Mouse (Mus musculus) midbrain, embryonic 10.5 days (tissue): ENCODE data around the gene Naa25. TPM values are rescaled to one million over a fixed set of nuclear protein-coding genes. Genes with fewer than 3 reads are reported as not detected.
A peak's percentile ranks its signal among the peaks of the same experiment; 100 is the strongest.

Experiments used
- DNase-seq: peaks from one replicate; pipeline ENCODE4 v3.0.0-alpha.2; 2017; ENCODE audit warnings: low spot score
- H3K27ac ChIP-seq: fragments of 300-500 bp; sonication (generic); replicated peaks from 2 replicates; pipeline ENCODE4 v1.5.1; 2016; ENCODE audit warnings: mild to moderate bottlenecking
- H3K27me3 ChIP-seq: fragments of 300-500 bp; sonication (generic); 2 replicates; pipeline ENCODE4 v1.6.1; 2016; ENCODE audit warnings: low read depth, mild to moderate bottlenecking; ENCODE audit not compliant: poor library complexity, severe bottlenecking
- H3K36me3 ChIP-seq: fragments of 300-500 bp; sonication (generic); 2 replicates; pipeline ENCODE4 v1.6.1; 2016; ENCODE audit warnings: mild to moderate bottlenecking, moderate library complexity
- H3K4me1 ChIP-seq: fragments of 300-500 bp; sonication (generic); 2 replicates; pipeline ENCODE4 v1.6.1; 2016
- H3K4me3 ChIP-seq: fragments of 300-500 bp; sonication (generic); 2 replicates; pipeline ENCODE4 v1.5.1; 2016; ENCODE audit warnings: mild to moderate bottlenecking, moderate library complexity
- H3K9me3 ChIP-seq: fragments of 300-500 bp; sonication (generic); replicated peaks from 2 replicates; pipeline ENCODE4 v1.6.1; 2016; ENCODE audit warnings: mild to moderate bottlenecking
- WGBS: fragments of 180-500 bp; shearing (Covaris S2); methylation state at CpG from one replicate; pipeline ENCODE4 v1.1.7; 2016; 5-methylcytosine and 5-hydroxymethylcytosine counted together
- polyA plus RNA-seq: library from polyadenylated mRNA; unstranded; fragments of >200 nt; fragmentation: Nextera tagmentation; extraction: Ambion mirVana; gene quantifications from 2 replicates; pipeline ENCODE4 v1.2.1, GENCODE M21; 2016

Naa25 gene
- polyA plus RNA-seq, 1 experiment from 2014 or later, result 54.7 TPM

DNA sequence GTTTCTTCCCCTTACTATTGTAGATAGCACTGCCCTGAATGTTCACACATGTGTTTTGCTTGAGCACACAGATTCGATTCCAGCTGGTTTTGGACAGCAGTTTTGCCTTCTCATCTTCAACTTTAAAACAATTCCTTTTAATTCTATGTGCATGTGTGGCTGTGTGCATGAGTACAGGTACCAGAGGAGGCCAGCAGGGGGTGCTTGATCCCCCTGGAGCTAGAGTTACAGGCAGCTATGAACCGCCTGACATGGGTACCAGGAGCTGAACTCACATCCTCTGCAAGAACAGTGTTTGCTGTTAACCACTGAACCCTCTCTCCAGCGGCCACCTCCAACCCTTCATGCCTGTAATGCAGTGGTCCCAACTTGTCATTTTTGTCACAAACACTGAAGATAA, 50.7 kb downstream of the Naa25 start:
- peaks cover 70% of the 10 kb centered on the region for H3K36me3 ChIP-seq
- H3K9me3 ChIP-seq, result no peaks in the 10 kb centered on the region
- H3K4me3 ChIP-seq, result no peak overlapping the region
- peaks cover 26% of the 10 kb centered on the region for H3K4me1 ChIP-seq
- no peak overlapping the region for H3K27ac ChIP-seq
- DNase-seq, result no peak
- WGBS, result 95% methylated on average over 3 of the region's 3 CpGs
- H3K27me3 ChIP-seq, result no peaks in the 10 kb centered on the region

- Histone ChIP-seq H3K36me3 (peaks cover 55% of the 10 kb centered on the region), H3K27ac (no peak overlapping the region), H3K4me1 (peaks cover 30% of the 10 kb centered on the region), H3K27me3 (no peaks in the 10 kb centered on the region), H3K4me3 (no peak overlapping the region), H3K9me3 (no peaks in the 10 kb centered on the region)
- WGBS, result 71% methylated on average over 6 of the region's 6 CpGs
- peak; percentile 25 for DNase-seq
Observed at GRCm38 (mm10) chr5:121449976-121450375, 52.2 kb downstream of the Naa25 start.

DNA sequence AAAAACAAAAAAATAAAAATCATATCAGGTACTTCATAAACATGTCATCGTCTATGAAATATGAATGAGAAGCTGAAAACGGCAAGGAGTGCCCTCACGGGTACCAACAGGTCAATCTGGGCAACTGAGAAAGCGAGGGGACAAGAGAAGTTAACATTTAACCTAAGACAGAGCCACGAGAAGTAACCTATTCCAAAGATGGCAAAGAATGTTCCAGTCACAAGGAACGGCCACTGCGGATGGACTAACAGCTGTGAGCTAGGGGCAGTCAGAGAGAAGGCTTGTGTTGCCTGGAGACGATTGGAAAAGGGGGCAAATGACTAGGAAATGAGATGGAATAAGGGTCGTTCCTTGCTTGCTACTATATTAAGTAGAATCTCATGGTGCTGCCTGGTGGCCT, 52.7 kb downstream of the Naa25 start:
- no peak for DNase-seq
- Histone ChIP-seq H3K4me1 (peaks cover 30% of the 10 kb centered on the region), H3K4me3 (peak overlapping the region; percentile 87; the same call in 1 of the 2 replicates), H3K9me3 (no peaks in the 10 kb centered on the region), H3K27ac (no peak overlapping the region), H3K27me3 (no peaks in the 10 kb centered on the region), H3K36me3 (peaks cover 50% of the 10 kb centered on the region)
- 88% methylated on average over 9 of the region's 9 CpGs for WGBS

DNA sequence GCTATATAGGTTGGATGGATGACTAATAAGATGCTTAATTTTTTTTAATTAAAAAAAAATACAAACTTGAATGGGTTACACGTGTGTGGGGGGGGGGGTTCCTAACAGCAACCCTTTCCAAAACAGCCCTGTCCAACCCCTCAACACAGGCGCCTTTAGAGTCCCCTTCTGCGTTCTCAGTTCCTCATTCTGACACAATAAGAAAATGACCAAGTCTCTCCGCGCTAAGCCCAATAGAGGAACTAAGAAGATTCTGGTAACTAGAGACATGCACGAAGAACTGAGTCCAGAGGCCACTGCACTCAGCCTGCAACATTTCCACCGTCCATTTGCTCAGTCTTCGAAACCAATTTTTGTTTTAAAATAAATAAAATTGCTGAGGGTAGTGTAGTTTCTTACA, 53.5 kb downstream of the Naa25 start:
- H3K4me1 ChIP-seq, result peaks cover 30% of the 10 kb centered on the region
- H3K27me3 ChIP-seq, result no peaks in the 10 kb centered on the region
- WGBS, result 38% methylated on average over 8 of the region's 8 CpGs
- peaks cover 43% of the 10 kb centered on the region for H3K36me3 ChIP-seq
- peak; percentile 17 for DNase-seq
- H3K9me3 ChIP-seq, result no peaks in the 10 kb centered on the region
- peak overlapping the region; percentile 97 for H3K27ac ChIP-seq
- peak overlapping the region; percentile 87 for H3K4me3 ChIP-seq

- Histone ChIP-seq H3K27ac (peak within 1 kb of the TSS; percentile 97), H3K9me3 (no peaks in the 10 kb centered on the region), H3K4me1 (peaks cover 30% of the 10 kb centered on the region), H3K4me3 (peak within 1 kb of the TSS; percentile 87), H3K27me3 (no peaks in the 10 kb centered on the region), H3K36me3 (peaks cover 38% of the 10 kb centered on the region)
- peak; percentile 56 for DNase-seq
- WGBS, result under 1% methylated on average over 17 of the region's 17 CpGs
Observed at GRCm38 (mm10) chr5:121451644-121452025, 53.9 kb downstream of the Naa25 start, which contains the start of gene Tmem116. Gene Tmem116, plus strand, starts transcription at chr5:121451893.

DNA sequence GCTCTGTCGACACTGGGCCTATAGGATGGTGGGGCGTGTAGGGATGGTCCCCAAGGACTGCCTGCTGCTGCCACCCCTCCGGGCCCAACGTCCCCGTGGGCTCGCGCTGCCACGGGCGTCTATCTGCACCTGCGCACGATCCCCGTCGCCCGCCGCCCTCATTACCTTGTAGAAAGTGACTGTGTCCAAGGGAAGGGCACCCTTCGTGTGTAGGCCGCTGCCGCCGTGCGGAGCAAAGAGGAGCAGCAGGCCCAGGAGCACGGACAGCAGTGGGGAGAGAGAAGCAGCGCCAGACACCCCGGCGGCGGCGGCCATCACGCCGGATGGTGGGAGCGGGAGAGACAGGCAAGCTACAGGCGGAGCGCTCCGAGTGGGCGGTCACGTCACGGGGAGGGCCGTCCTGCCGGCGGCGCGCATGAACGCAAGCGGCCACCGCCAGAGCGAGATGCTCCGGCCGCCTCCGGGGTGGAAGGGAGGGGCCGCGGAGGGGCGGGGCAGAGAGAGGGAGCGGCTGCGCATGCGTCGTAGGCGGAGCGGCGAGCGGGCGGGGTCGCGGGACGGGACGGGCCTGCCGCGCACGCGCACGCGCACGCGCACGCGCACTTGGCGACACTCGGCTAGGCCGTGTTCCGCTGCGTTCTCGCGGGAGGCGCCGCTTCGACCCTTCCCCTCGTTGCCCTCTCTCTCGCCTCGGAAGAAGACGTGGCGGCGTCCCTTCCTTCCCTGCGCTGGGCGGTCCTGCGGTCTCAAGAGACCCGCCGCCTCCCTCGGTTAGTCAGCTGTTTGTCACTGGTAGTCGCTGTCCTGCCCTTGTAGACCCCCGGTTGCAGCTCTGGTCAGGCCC, 54.5 kb downstream of the Naa25 start, which contains the start of gene Erp29:
Gene Erp29, minus strand, starts transcription at position 481 of the 844 bp plus-strand sequence.
- Histone ChIP-seq H3K4me1 (peaks cover 30% of the 10 kb centered on the region), H3K27ac (peak within 1 kb of the TSS; percentile 97), H3K9me3 (no peaks in the 10 kb centered on the region), H3K4me3 (peak within 1 kb of the TSS; percentile 87), H3K36me3 (peaks cover 32% of the 10 kb centered on the region), H3K27me3 (no peaks in the 10 kb centered on the region)
- DNase-seq, result peak; percentile 99
- WGBS, result under 1% methylated on average over 92 of the region's 97 CpGs

- Histone ChIP-seq H3K27me3 (no peaks in the 10 kb centered on the region), H3K9me3 (no peaks in the 10 kb centered on the region), H3K27ac (peak overlapping the region; percentile 97), H3K36me3 (peaks cover 25% of the 10 kb centered on the region), H3K4me1 (peaks cover 30% of the 10 kb centered on the region), H3K4me3 (peak overlapping the region; percentile 87)
- WGBS, result 10% methylated on average over 9 of the region's 9 CpGs
- DNase-seq, result no peak
Observed at GRCm38 (mm10) chr5:121452906-121453305, 55.2 kb downstream of the Naa25 start.

DNA sequence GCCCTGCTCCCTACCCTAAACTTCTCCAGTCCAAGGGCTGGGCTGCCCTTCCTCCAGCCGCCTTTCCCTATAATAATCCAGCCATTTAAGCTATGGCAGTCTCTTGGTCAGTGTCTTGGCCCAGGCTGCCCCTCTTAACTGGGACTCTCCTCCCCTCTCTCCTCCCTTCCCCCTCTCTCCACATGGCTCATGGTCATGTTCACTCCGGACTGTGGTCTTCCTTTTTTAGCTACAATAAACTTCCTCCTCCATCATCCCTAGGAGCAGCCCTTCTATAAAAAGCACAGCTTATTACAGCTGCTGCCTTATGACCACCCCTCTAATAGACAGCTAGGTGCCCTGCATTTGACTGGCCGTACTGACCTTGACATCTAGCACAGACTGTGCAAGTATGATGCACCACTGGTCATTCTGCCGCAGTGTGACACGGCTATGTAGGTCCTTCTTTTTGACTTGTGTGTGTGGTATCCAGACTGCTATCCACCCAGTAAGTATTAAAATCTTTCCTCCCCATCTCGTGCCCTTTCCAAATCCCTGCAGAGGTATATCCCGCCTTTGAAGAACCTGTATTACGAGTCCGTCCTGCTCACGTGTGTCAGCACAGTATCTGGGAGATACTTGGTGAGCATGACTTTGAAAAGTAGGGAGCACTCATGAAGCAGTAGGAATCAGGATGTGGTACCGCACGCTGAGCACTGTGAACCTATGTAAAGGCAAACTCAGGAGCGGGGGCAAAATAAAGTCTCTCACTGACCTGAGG, 56.2 kb downstream of the Naa25 start:
- Histone ChIP-seq H3K27me3 (no peaks in the 10 kb centered on the region), H3K9me3 (no peaks in the 10 kb centered on the region), H3K4me3 (peak overlapping the region; percentile 87; the same call in 1 of the 2 replicates), H3K36me3 (peaks cover 15% of the 10 kb centered on the region), H3K4me1 (peaks cover 30% of the 10 kb centered on the region), H3K27ac (no peak overlapping the region)
- no peak for DNase-seq
- 92% methylated on average over 13 of the region's 13 CpGs for WGBS

GRCm38 (mm10) chr5:121454503-121454782, 56.7 kb downstream of the Naa25 start:
- H3K9me3 ChIP-seq, result no peaks in the 10 kb centered on the region
- no peaks in the 10 kb centered on the region for H3K27me3 ChIP-seq
- H3K27ac ChIP-seq, result no peak overlapping the region
- no peak overlapping the region for H3K4me3 ChIP-seq
- DNase-seq, result no peak
- H3K4me1 ChIP-seq, result peaks cover 30% of the 10 kb centered on the region
- 96% methylated on average over 3 of the region's 3 CpGs for WGBS
- peaks cover 10% of the 10 kb centered on the region for H3K36me3 ChIP-seq

GRCm38 (mm10) chr5:121455510-121456265, 58.0 kb downstream of the Naa25 start:
- no peak for DNase-seq
- peaks cover 26% of the 10 kb centered on the region for H3K4me1 ChIP-seq

GRCm38 (mm10) chr5:121461339-121462170, 63.8 kb downstream of the Naa25 start:
- no peak for DNase-seq
- H3K9me3 ChIP-seq, result no peaks in the 10 kb centered on the region
- 83% methylated on average over 4 of the region's 4 CpGs for WGBS

More at GRCm38 (mm10) chr5:121455510-121456265, 58.0 kb downstream of the Naa25 start:
- Histone ChIP-seq H3K27me3 (no peaks in the 10 kb centered on the region), H3K36me3 (0 out of 2 replicates have a peak, but pooled peaks cover under 1% of the 10 kb centered on the region), H3K27ac (no peak overlapping the region), H3K4me3 (no peak overlapping the region), H3K9me3 (no peaks in the 10 kb centered on the region)
- WGBS, result 88% methylated on average over 9 of the region's 9 CpGs

GRCm38 (mm10) chr5:121462171-121462502, 64.4 kb downstream of the Naa25 start:
- Histone ChIP-seq H3K4me1 (no peaks in the 10 kb centered on the region), H3K27me3 (no peaks in the 10 kb centered on the region)
- 48% methylated on average over 1 of the region's 1 CpGs for WGBS

More at GRCm38 (mm10) chr5:121461339-121462170, 63.8 kb downstream of the Naa25 start:
- Histone ChIP-seq H3K27me3 (no peaks in the 10 kb centered on the region), H3K27ac (no peak overlapping the region), H3K4me3 (no peak overlapping the region), H3K36me3 (no peaks in the 10 kb centered on the region), H3K4me1 (no peaks in the 10 kb centered on the region)

More at GRCm38 (mm10) chr5:121462171-121462502, 64.4 kb downstream of the Naa25 start:
- Histone ChIP-seq H3K36me3 (no peaks in the 10 kb centered on the region), H3K9me3 (no peaks in the 10 kb centered on the region), H3K27ac (no peak overlapping the region), H3K4me3 (no peak overlapping the region)
- no peak for DNase-seq
